8 mouse cellular contexts compared by ENCODE assay signal in genomic region chr8:3676131-3676992, GRCm38 (mm10). TPM values are rescaled to one million over a fixed set of nuclear protein-coding genes. Genes with fewer than 3 reads are reported as not detected.
A peak's percentile ranks its signal among the peaks of the same experiment; 100 is the strongest.
DNase-seq lines count a peak whose midpoint lies in the region; ATAC-seq and TF ChIP-seq lines count a peak whose summit lies in the region.

Gene Trappc5, plus strand, starts transcription at chr8:3676299.

- peak within 1 kb of the TSS; percentile 91 for H3K4me3 ChIP-seq in E14TG2a.4 (replicated peaks; ENCODE audit: low read length)
- peak within 1 kb of the TSS; percentile 88 for H3K4me3 ChIP-seq in forebrain, embryonic 12.5 days (replicated peaks)
- H3K4me3 ChIP-seq in heart, postnatal 0 days (ENCODE audit: low read depth, low read length), result peak within 1 kb of the TSS; percentile 99
- peak within 1 kb of the TSS; percentile 80 for H3K4me3 ChIP-seq in liver, embryonic 16.5 days (ENCODE audit: low read depth, low read length)
- H3K4me3 ChIP-seq in neural tube, embryonic 13.5 days, result peak within 1 kb of the TSS; percentile 88
- H3K4me3 ChIP-seq in testis, adult 2 months (ENCODE audit: control insufficient read depth, low read depth, low read length), result peak within 1 kb of the TSS; percentile 99

- TF ChIP-seq POLR2A in testis, adult 2 months (IDR thresholded peaks at IDR 0.05; ENCODE audit: control insufficient read depth, low read depth, low read length), result peak; percentile 71

- H3K27ac ChIP-seq in forebrain, embryonic 12.5 days, result peak within 1 kb of the TSS; percentile 85
- peak within 1 kb of the TSS; percentile 95 for H3K27ac ChIP-seq in heart, postnatal 0 days (ENCODE audit: low read depth)
- peak within 1 kb of the TSS; percentile 81 for H3K27ac ChIP-seq in liver, embryonic 16.5 days (ENCODE audit: low read length)
- H3K27ac ChIP-seq in neural tube, embryonic 13.5 days (replicated peaks), result peak within 1 kb of the TSS; percentile 87
- H3K27ac ChIP-seq in testis, adult 2 months (ENCODE audit: control insufficient read depth, insufficient read depth, low read depth, low read length), result peak within 1 kb of the TSS; percentile 92

- peak within 1 kb of the TSS; percentile 83 for H3K9ac ChIP-seq in forebrain, embryonic 12.5 days
- peak within 1 kb of the TSS; percentile 96 for H3K9ac ChIP-seq in heart, postnatal 0 days (replicated peaks; ENCODE audit: low read depth, low read length)
- H3K9ac ChIP-seq in liver, embryonic 16.5 days (ENCODE audit: low read depth, low read length), result peak within 1 kb of the TSS; percentile 88
- peak within 1 kb of the TSS; percentile 91 for H3K9ac ChIP-seq in neural tube, embryonic 13.5 days

- no peak for TF ChIP-seq EP300 in heart, postnatal 0 days (IDR thresholded peaks at IDR 0.05; ENCODE audit: low read depth)

- no peak for TF ChIP-seq CTCF in E14TG2a.4 (conservative IDR thresholded peaks at IDR 0.05; ENCODE audit: low read length)
- peak; percentile 90 for TF ChIP-seq CTCF in heart, postnatal 0 days (IDR thresholded peaks at IDR 0.05; ENCODE audit: low read depth)
- TF ChIP-seq CTCF in testis, adult 2 months (IDR thresholded peaks at IDR 0.05; ENCODE audit: control insufficient read depth, insufficient read depth, insufficient replicate concordance, low read depth, low read length), result peak; percentile 95

- H3K9me3 ChIP-seq in E14TG2a.4 (ENCODE audit: low read length), result no peaks in the 10 kb centered on the region
- no peaks in the 10 kb centered on the region for H3K9me3 ChIP-seq in forebrain, embryonic 12.5 days
- H3K9me3 ChIP-seq in heart, postnatal 0 days (replicated peaks; ENCODE audit: control insufficient read depth, low read length), result no peaks in the 10 kb centered on the region
- no peaks in the 10 kb centered on the region for H3K9me3 ChIP-seq in liver, embryonic 16.5 days (replicated peaks; ENCODE audit: control insufficient read depth, low read length)
- H3K9me3 ChIP-seq in neural tube, embryonic 13.5 days, result no peaks in the 10 kb centered on the region

- ATAC-seq in forebrain, embryonic 12.5 days (ENCODE audit: low FRiP score), result peak; percentile 81
- peak; percentile 93 for ATAC-seq in heart, postnatal 0 days (ENCODE audit: insufficient read depth, low read depth)
- ATAC-seq in liver, embryonic 16.5 days (ENCODE audit: low read depth), result peak; percentile 93
- ATAC-seq in neural tube, embryonic 13.5 days (ENCODE audit: low read depth), result peak; percentile 82

- peak; percentile 89 for DNase-seq in c-Kit-positive CD71-positive TER-119-positive erythroid progenitor cells, embryonic 14.5 days (ENCODE audit: low spot score)
- peak; percentile 95 for DNase-seq in heart, postnatal 0 days (ENCODE audit: low spot score)
- peak; percentile 94 to 97 for DNase-seq in kidney, postnatal 4 days

- H3K4me2 ChIP-seq in forebrain, embryonic 12.5 days, result peak within 1 kb of the TSS; percentile 88
- H3K4me2 ChIP-seq in heart, postnatal 0 days (ENCODE audit: low read depth, low read length), result peak within 1 kb of the TSS; percentile 91
- H3K4me2 ChIP-seq in liver, embryonic 16.5 days (ENCODE audit: low read depth, low read length), result peak within 1 kb of the TSS; percentile 82
- H3K4me2 ChIP-seq in neural tube, embryonic 13.5 days, result peak within 1 kb of the TSS; percentile 97

- peaks cover 25% of the 10 kb centered on the region for H3K36me3 ChIP-seq in E14TG2a.4 (ENCODE audit: insufficient read depth, low read length)
- peaks cover 29% of the 10 kb centered on the region for H3K36me3 ChIP-seq in forebrain, embryonic 12.5 days (replicated peaks)
- peaks cover 24% of the 10 kb centered on the region for H3K36me3 ChIP-seq in heart, postnatal 0 days (replicated peaks; ENCODE audit: control insufficient read depth, insufficient read depth, low read length)
- peaks cover 14% of the 10 kb centered on the region for H3K36me3 ChIP-seq in liver, embryonic 16.5 days (ENCODE audit: control insufficient read depth, insufficient read depth)
- H3K36me3 ChIP-seq in neural tube, embryonic 13.5 days, result peaks cover 28% of the 10 kb centered on the region
- H3K36me3 ChIP-seq in testis, adult 2 months (ENCODE audit: control insufficient read depth, insufficient read depth, low read length), result no peaks in the 10 kb centered on the region; the same call in 1 of the 2 replicates

- peaks cover 53% of the 10 kb centered on the region for H3K4me1 ChIP-seq in E14TG2a.4 (replicated peaks; ENCODE audit: low read depth, low read length)
- peaks cover 23% of the 10 kb centered on the region for H3K4me1 ChIP-seq in forebrain, embryonic 12.5 days
- 0 out of 2 replicates have a peak, but pooled peaks cover 10% of the 10 kb centered on the region for H3K4me1 ChIP-seq in heart, postnatal 0 days (ENCODE audit: control insufficient read depth, insufficient read depth)
- H3K4me1 ChIP-seq in liver, embryonic 16.5 days (ENCODE audit: control insufficient read depth, low read depth, low read length), result peaks cover 21% of the 10 kb centered on the region
- H3K4me1 ChIP-seq in neural tube, embryonic 13.5 days (replicated peaks), result peaks cover 28% of the 10 kb centered on the region
- H3K4me1 ChIP-seq in testis, adult 2 months (ENCODE audit: control insufficient read depth, insufficient read depth, low read length), result peaks cover 14% of the 10 kb centered on the region

- peaks cover 4% of the 10 kb centered on the region; the same call in 1 of the 2 replicates for H3K27me3 ChIP-seq in E14TG2a.4 (ENCODE audit: insufficient read depth, low read length)
- H3K27me3 ChIP-seq in forebrain, embryonic 12.5 days, result no peaks in the 10 kb centered on the region
- no peaks in the 10 kb centered on the region for H3K27me3 ChIP-seq in heart, postnatal 0 days (ENCODE audit: control insufficient read depth, insufficient read depth, low read length)
- H3K27me3 ChIP-seq in liver, embryonic 16.5 days (ENCODE audit: control insufficient read depth, insufficient read depth, low read depth, low read length), result no peaks in the 10 kb centered on the region
- no peaks in the 10 kb centered on the region for H3K27me3 ChIP-seq in neural tube, embryonic 13.5 days
- no peaks in the 10 kb centered on the region for H3K27me3 ChIP-seq in testis, adult 2 months (ENCODE audit: control insufficient read depth, insufficient read depth, low read length)

- WGBS in forebrain, embryonic 12.5 days, result 1% methylated on average over 61 of the region's 61 CpGs
- under 1% methylated on average over 61 of the region's 61 CpGs for WGBS in heart, postnatal 0 days
- WGBS in liver, embryonic 16.5 days (ENCODE audit: insufficient replicate concordance), result 1% methylated on average over 61 of the region's 61 CpGs
- 1% methylated on average over 61 of the region's 61 CpGs for WGBS in neural tube, embryonic 13.5 days

RNA-seq across cellular contexts. Expression of gene Trappc5, which starts in this region (rescaled TPM):
- 44.6 and 44.8 TPM in 2 replicates for polyA plus RNA-seq in forebrain, embryonic 12.5 days (2016; fragmentation: Nextera tagmentation; extraction: Ambion mirVana)
- 31.1 and 38.0 TPM in 2 replicates for total RNA-seq in heart, postnatal 0 days (2014; rRNA removed; ENCODE audit: low replicate concordance)
- polyA plus RNA-seq in heart, postnatal 0 days (2015; fragmentation: Nextera tagmentation; extraction: Ambion mirVana), result 29.2 and 29.8 TPM in 2 replicates
- 12.9 and 13.0 TPM in 2 replicates for polyA plus RNA-seq in liver, embryonic 16.5 days (2015; fragmentation: Nextera tagmentation; extraction: Ambion mirVana)
- polyA plus RNA-seq in neural tube, embryonic 13.5 days (2015; fragmentation: Nextera tagmentation; extraction: Ambion mirVana), result 52.9 and 53.3 TPM in 2 replicates
- 13.6 TPM in 2 replicates for polyA plus RNA-seq in testis, adult 2 months (2012; rRNA removed)

Comparison
In these comparisons a context has a peak if more than half of its experiments do, and no peak if none do; other contexts are left out.
1. Peak in every context shown above with its lines: DNase-seq, ATAC-seq, H3K4me3 ChIP-seq and H3K27ac ChIP-seq.